Mouse (Mus musculus) limb, embryonic 12.5 days (tissue): ENCODE results near the gene Pon3. TPM values are rescaled to one million over a fixed set of nuclear protein-coding genes. Genes with fewer than 3 reads are reported as not detected.

Experiments used
- ATAC-seq: fragments of 200-750 bp; cut with Nextera tagmentation; 2 replicates; pipeline ENCODE4 v1.8.0; 2017; ENCODE audit warnings: low read depth, moderate TSS enrichment; ENCODE audit not compliant: insufficient number of reproducible peaks, insufficient read depth, low FRiP score, low TSS enrichment
- H3K27ac ChIP-seq: fragments of 300-500 bp; sonication (generic); 2 replicates; pipeline ENCODE4 v1.5.1; 2016; ENCODE audit warnings: mild to moderate bottlenecking, moderate library complexity
- H3K27me3 ChIP-seq: fragments of 300-500 bp; sonication (generic); 2 replicates; pipeline ENCODE4 v1.6.1; 2016; ENCODE audit warnings: mild to moderate bottlenecking, moderate library complexity
- H3K36me3 ChIP-seq: fragments of 300-500 bp; sonication (generic); 2 replicates; pipeline ENCODE4 v1.6.1; 2016; ENCODE audit warnings: mild to moderate bottlenecking, moderate library complexity
- H3K4me1 ChIP-seq: fragments of 300-500 bp; sonication (generic); replicated peaks from 2 replicates; pipeline ENCODE4 v1.6.1; 2016
- H3K4me2 ChIP-seq: fragments of 300-500 bp; sonication (generic); 2 replicates; pipeline ENCODE4 v1.6.1; 2016; ENCODE audit warnings: mild to moderate bottlenecking, moderate library complexity
- H3K4me3 ChIP-seq: fragments of 300-500 bp; sonication (generic); replicated peaks from 2 replicates; pipeline ENCODE4 v1.5.1; 2016; ENCODE audit warnings: mild to moderate bottlenecking
- H3K9ac ChIP-seq: fragments of 300-500 bp; sonication (generic); replicated peaks from 2 replicates; pipeline ENCODE4 v1.6.1; 2016; ENCODE audit warnings: mild to moderate bottlenecking, moderate library complexity
- H3K9me3 ChIP-seq: fragments of 300-500 bp; sonication (generic); 2 replicates; pipeline ENCODE4 v1.6.1; 2016; ENCODE audit warnings: mild to moderate bottlenecking, moderate library complexity
- WGBS: fragments of 180-500 bp; shearing (Covaris S2); methylation state at CpG from one replicate; pipeline ENCODE4 v1.1.7; 2016; 5-methylcytosine and 5-hydroxymethylcytosine counted together
- polyA plus RNA-seq: library from polyadenylated mRNA; unstranded; fragments of >200 nt; fragmentation: Nextera tagmentation; extraction: Ambion mirVana; gene quantifications from 2 replicates; pipeline ENCODE4 v1.2.1, GENCODE M21; 2016

The Pon3 gene
- polyA plus RNA-seq, 1 experiment from 2014 or later: 6.9 TPM

- ATAC-seq: no peak
Measured at GRCm38 (mm10) chr6:5287919-5288318, 31.8 kb upstream of the Pon3 start.

DNA sequence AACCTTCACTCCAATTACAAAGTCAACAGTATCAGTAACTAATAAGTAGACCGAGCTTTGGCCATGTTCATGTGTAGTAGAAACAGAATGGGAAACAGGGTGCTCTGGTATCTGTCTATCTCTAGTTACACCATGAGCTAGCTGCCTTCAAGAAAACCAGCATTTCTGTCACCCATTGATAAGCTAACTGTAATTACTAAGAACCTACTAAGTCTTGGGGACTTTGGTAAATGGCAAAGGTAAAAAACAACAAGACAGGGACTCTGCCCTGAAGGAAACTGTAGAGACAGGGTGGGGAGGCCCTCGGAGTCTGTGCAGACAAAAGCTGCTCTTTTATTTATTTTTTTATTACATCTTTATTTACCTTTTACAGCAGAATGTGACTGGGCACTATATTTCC, 31.3 kb upstream of the Pon3 start:
- Histone ChIP-seq H3K4me3 (no peak overlapping the region), H3K36me3 (no peaks in the 10 kb centered on the region), H3K27ac (no peak overlapping the region), H3K9ac (no peak overlapping the region), H3K4me1 (no peaks in the 10 kb centered on the region; the same call in 1 of the 2 replicates), H3K9me3 (no peaks in the 10 kb centered on the region), H3K4me2 (no peak overlapping the region), H3K27me3 (no peaks in the 10 kb centered on the region)
- ATAC-seq: no peak
- whole genome bisulfite sequencing: 74% methylated on average over 2 of the region's 2 CpGs

More at GRCm38 (mm10) chr6:5287919-5288318, 31.8 kb upstream of the Pon3 start:
- Histone ChIP-seq H3K4me1 (no peaks in the 10 kb centered on the region; the same call in 1 of the 2 replicates), H3K4me3 (no peak overlapping the region), H3K27me3 (no peaks in the 10 kb centered on the region), H3K9me3 (no peaks in the 10 kb centered on the region), H3K4me2 (no peak overlapping the region), H3K9ac (no peak overlapping the region), H3K36me3 (no peaks in the 10 kb centered on the region), H3K27ac (no peak overlapping the region)
- 69% methylated on average over 5 of the region's 5 CpGs for WGBS

- Histone ChIP-seq H3K4me2 (no peak overlapping the region), H3K4me1 (0 out of 2 replicates have a peak, but pooled peaks cover 2% of the 10 kb centered on the region), H3K27ac (no peak overlapping the region), H3K9ac (no peak overlapping the region), H3K9me3 (no peaks in the 10 kb centered on the region), H3K27me3 (no peaks in the 10 kb centered on the region), H3K4me3 (no peak overlapping the region), H3K36me3 (no peaks in the 10 kb centered on the region)
- WGBS: 85% methylated on average over 7 of the region's 7 CpGs
- no peak for ATAC-seq
Measured at GRCm38 (mm10) chr6:5282418-5282817, 26.3 kb upstream of the Pon3 start.

- H3K36me3 ChIP-seq: peaks cover 10% of the 10 kb centered on the region; the same call in 1 of the 2 replicates
- no peaks in the 10 kb centered on the region for H3K27me3 ChIP-seq
- no peaks in the 10 kb centered on the region for H3K9me3 ChIP-seq
- no peak for ATAC-seq
- H3K9ac ChIP-seq: no peak overlapping the region
- 0 out of 2 replicates have a peak, but pooled peaks cover 2% of the 10 kb centered on the region for H3K4me1 ChIP-seq
- no peak overlapping the region for H3K4me3 ChIP-seq
- no peak overlapping the region for H3K4me2 ChIP-seq
- 49% methylated on average over 6 of the region's 6 CpGs for WGBS
- H3K27ac ChIP-seq: no peak overlapping the region
Measured at GRCm38 (mm10) chr6:5280576-5281305, 24.7 kb upstream of the Pon3 start.

DNA sequence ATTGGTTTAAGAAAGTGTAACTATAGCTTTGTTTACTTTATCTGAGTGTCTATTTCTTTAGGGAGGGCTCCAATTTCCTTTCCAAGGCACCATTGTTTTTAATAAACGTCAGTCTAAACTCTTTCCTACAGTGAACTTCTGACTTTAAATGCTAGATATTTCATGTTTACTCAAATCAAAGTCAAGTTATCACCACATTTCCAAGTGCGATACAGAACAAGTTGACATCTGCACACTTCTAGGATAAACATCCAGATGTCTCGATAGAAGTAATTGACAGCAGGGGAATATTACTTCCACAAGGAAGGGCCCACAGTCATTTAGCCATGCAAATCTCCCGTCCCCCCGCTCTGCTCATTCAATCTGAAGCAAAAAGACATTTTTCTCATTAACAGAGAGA, 21.9 kb upstream of the Pon3 start:
- WGBS: 65% methylated on average over 5 of the region's 5 CpGs

DNA sequence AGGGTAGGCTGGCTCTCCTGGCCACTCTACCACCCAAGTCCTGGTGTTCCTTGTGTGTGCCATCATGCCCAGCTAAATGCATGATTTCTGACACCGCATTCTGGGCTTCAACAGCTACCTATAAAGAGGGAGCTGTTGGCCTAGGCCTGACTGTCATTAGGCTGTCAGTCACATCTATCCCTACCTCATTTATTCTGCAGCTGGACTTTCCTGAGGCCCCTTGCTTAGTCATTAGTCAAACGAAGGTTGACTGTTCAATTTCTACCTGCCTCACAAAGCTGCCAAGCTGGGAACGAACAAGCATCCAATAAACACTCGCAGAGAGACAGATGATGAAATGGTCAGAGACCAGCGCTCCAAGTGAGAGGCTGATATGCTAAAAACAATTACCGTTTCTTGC, 13.6 kb upstream of the Pon3 start:
- no peak for ATAC-seq
- Histone ChIP-seq H3K27me3 (no peaks in the 10 kb centered on the region), H3K27ac (no peak overlapping the region), H3K9me3 (no peaks in the 10 kb centered on the region), H3K4me3 (no peak overlapping the region), H3K4me1 (no peaks in the 10 kb centered on the region), H3K4me2 (no peak overlapping the region), H3K9ac (no peak overlapping the region), H3K36me3 (peaks cover 14% of the 10 kb centered on the region; the same call in 1 of the 2 replicates)
- 69% methylated on average over 6 of the region's 6 CpGs for WGBS

More for the DNA sequence above, 21.9 kb upstream of the Pon3 start:
- H3K4me3 ChIP-seq: no peak overlapping the region
- H3K36me3 ChIP-seq: peaks cover 17% of the 10 kb centered on the region; the same call in 1 of the 2 replicates
- H3K27me3 ChIP-seq: no peaks in the 10 kb centered on the region
- H3K4me1 ChIP-seq: 0 out of 2 replicates have a peak, but pooled peaks cover 2% of the 10 kb centered on the region
- no peak overlapping the region for H3K9ac ChIP-seq
- no peak for ATAC-seq
- H3K4me2 ChIP-seq: no peak overlapping the region
- H3K27ac ChIP-seq: no peak overlapping the region
- H3K9me3 ChIP-seq: no peaks in the 10 kb centered on the region

DNA sequence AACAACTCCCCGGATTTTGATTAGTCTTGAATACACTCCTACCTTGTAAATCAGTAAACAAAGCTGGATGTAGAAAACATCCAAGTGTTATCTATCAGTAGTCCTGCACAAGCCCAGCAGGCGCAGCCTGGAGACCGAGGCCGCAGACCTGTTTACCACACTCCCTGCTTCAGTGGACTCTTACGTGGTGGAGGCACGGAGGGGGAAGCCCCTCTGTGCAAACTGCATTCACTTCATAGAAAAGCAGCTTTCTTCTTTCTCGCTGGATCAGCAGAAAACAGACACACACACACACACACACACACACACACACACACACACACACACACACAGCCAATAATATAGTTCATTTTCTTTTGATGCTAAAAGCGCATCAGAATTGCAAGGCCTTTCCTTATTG, 8.7 kb upstream of the Pon3 start:
- Histone ChIP-seq H3K9me3 (no peaks in the 10 kb centered on the region), H3K27ac (no peak overlapping the region), H3K4me2 (no peak overlapping the region), H3K27me3 (no peaks in the 10 kb centered on the region), H3K9ac (no peak overlapping the region), H3K4me3 (no peak overlapping the region), H3K4me1 (no peaks in the 10 kb centered on the region), H3K36me3 (no peaks in the 10 kb centered on the region)
- no peak for ATAC-seq
- WGBS: 78% methylated on average over 8 of the region's 8 CpGs

- H3K9ac ChIP-seq: no peak overlapping the region
- WGBS: 77% methylated on average over 8 of the region's 8 CpGs
- H3K4me3 ChIP-seq: no peak overlapping the region
- H3K27me3 ChIP-seq: no peaks in the 10 kb centered on the region
- no peaks in the 10 kb centered on the region for H3K36me3 ChIP-seq
- ATAC-seq: no peak
- no peak overlapping the region for H3K4me2 ChIP-seq
- no peaks in the 10 kb centered on the region for H3K9me3 ChIP-seq
- H3K27ac ChIP-seq: no peak overlapping the region
- no peaks in the 10 kb centered on the region for H3K4me1 ChIP-seq
Measured at GRCm38 (mm10) chr6:5263250-5263999, 7.3 kb upstream of the Pon3 start.

GRCm38 (mm10) chr6:5262322-5263249, 6.5 kb upstream of the Pon3 start:
- WGBS: 84% methylated on average over 9 of the region's 10 CpGs

GRCm38 (mm10) chr6:5255291-5255690, 795 bp downstream of the Pon3 start:
- Histone ChIP-seq H3K4me2 (peak overlapping the region; percentile 61), H3K9ac (no peak overlapping the region)

More at GRCm38 (mm10) chr6:5262322-5263249, 6.5 kb upstream of the Pon3 start:
- no peaks in the 10 kb centered on the region for H3K27me3 ChIP-seq
- H3K9me3 ChIP-seq: no peaks in the 10 kb centered on the region
- ATAC-seq: no peak
- H3K4me3 ChIP-seq: no peak overlapping the region
- H3K4me2 ChIP-seq: no peak overlapping the region
- H3K27ac ChIP-seq: no peak overlapping the region
- H3K9ac ChIP-seq: no peak overlapping the region
- H3K36me3 ChIP-seq: no peaks in the 10 kb centered on the region
- no peaks in the 10 kb centered on the region for H3K4me1 ChIP-seq

GRCm38 (mm10) chr6:5254869-5255268, 1.2 kb downstream of the Pon3 start:
- Histone ChIP-seq H3K4me2 (no peak overlapping the region), H3K27ac (no peak overlapping the region), H3K36me3 (no peaks in the 10 kb centered on the region), H3K9ac (no peak overlapping the region), H3K4me3 (no peak overlapping the region), H3K4me1 (peaks cover 11% of the 10 kb centered on the region), H3K9me3 (no peaks in the 10 kb centered on the region), H3K27me3 (no peaks in the 10 kb centered on the region)
- no peak for ATAC-seq
- 93% methylated on average over 2 of the region's 2 CpGs for WGBS

More at GRCm38 (mm10) chr6:5255291-5255690, 795 bp downstream of the Pon3 start:
- H3K27me3 ChIP-seq: no peaks in the 10 kb centered on the region
- H3K36me3 ChIP-seq: no peaks in the 10 kb centered on the region
- ATAC-seq: no peak
- peak overlapping the region; percentile 41 for H3K4me3 ChIP-seq
- no peak overlapping the region for H3K27ac ChIP-seq
- H3K4me1 ChIP-seq: peaks cover 11% of the 10 kb centered on the region
- WGBS: 42% methylated on average over 6 of the region's 6 CpGs
- no peaks in the 10 kb centered on the region for H3K9me3 ChIP-seq
